Mouse (Mus musculus) right cerebral cortex, adult 2 months (tissue): ENCODE data around the gene Stk11.

Experiments used
- DNase-seq, 2 experiments: peaks; one replicate each; pipeline ENCODE4 v3.0.0; 2021 to 2022; ENCODE audit warnings: low spot score in 2 of 2

Gene Stk11

DNA sequence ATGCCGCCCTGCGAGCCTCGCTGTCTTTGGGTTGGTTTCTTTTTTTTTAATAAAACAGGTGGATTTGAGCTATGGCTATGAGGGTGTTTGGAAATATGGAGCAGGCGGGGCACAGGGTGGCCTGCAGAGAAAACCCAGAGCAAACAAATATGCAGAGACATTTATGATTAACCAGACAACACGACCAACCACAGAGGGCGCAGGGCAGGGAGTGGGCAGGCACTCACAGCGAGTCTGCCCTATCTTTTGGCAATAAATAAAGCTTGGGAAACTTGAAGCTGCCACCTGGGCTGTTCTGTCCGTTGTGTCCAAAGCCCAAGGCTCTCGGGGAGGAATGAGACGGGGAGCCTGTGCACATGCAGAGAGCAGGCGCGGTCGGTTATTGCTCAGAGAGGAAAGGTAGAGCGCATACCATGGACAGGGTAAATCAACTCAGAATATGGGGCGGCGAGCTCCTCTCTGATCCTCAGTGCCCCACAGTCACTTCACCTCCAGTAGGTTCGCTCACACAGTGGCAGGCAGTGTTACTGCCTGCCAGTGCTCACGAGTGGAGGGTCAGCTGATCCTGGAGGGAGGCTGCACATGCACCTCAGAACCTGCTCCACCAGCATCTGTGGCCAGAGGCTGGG, 14.9 kb downstream of the Stk11 start:
- no peak for DNase-seq

GRCm38 (mm10) chr10:80131316-80131951, 15.8 kb downstream of the Stk11 start:
- peak in 1 of 2 experiments; percentile 64 for DNase-seq

GRCm38 (mm10) chr10:80131952-80132350, 16.3 kb downstream of the Stk11 start:
- peak in 1 of 2 experiments; percentile 49 for DNase-seq

DNA sequence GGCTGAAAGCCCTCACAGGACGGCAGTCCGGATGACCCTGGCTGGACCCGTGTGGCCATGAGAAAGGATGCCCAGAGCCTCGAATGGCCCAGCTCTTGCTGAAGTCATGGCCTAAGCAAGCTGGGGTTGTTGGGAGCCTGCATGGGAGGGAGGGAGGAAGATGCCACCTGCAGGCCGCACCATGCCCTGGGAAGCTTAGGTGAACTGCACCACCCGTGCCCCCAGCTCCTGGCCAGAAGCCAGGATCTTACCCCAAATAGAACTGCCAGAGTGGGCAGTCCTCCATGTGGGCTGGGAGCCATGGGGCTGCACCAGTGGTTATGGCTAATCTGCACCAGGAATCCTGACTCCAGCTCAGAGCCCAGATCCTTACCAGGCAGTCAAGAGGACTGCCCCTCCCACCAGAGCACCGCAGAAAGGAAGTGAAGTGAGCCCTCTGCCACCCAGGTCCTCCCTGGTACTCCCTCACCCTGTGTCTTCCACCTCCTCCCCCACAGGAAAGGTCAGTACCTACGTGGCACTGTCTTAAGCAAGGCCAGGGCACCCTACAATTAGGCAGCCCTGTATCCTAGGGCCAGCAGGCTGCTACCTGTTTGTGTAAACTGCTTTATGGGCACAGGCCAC, 17.7 kb downstream of the Stk11 start:
- DNase-seq = peak in 1 of 2 experiments; percentile 44

DNA sequence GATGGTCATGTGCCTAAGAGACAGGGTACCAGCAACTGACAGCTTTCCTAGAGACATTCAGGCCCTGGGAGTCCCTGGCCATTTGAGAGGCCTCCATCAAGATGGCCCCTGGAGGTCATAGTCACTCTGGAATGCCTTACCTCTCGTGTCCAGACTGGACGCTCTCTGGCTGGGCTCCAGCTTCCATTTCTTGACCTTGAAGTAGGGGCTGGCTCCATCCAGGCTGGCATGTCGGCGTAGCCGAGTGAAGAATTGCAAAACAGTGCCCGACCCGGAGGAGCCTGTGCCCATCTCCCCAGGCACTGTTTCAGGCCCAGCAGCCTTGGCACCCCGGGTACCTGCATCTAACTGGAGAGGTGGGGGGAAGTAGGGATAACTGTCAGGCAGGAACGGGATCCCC, 18.8 kb downstream of the Stk11 start:
- DNase-seq = no peak

DNA sequence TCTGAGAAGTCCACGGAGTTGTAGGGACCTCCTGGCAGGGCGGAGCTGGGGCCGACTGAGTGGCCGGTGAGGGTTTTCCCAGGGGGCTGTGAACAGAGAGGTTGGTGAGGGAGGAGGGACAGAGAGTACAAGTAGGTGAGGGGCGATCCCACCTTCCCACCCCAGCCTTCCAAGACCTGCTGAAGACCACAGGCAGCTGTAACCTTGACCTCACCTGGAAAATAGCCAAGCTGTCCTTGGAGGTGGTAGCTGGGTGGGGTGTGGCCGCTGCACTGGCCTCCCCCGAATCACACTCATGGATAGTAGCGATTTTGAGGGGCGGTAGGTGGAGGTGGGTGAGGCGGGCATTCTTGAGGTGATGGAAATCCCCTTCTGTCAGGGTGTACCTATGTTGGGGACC, 19.6 kb downstream of the Stk11 start:
- DNase-seq = no peak

GRCm38 (mm10) chr10:80135641-80136040, 20.0 kb downstream of the Stk11 start:
- DNase-seq = no peak

DNA sequence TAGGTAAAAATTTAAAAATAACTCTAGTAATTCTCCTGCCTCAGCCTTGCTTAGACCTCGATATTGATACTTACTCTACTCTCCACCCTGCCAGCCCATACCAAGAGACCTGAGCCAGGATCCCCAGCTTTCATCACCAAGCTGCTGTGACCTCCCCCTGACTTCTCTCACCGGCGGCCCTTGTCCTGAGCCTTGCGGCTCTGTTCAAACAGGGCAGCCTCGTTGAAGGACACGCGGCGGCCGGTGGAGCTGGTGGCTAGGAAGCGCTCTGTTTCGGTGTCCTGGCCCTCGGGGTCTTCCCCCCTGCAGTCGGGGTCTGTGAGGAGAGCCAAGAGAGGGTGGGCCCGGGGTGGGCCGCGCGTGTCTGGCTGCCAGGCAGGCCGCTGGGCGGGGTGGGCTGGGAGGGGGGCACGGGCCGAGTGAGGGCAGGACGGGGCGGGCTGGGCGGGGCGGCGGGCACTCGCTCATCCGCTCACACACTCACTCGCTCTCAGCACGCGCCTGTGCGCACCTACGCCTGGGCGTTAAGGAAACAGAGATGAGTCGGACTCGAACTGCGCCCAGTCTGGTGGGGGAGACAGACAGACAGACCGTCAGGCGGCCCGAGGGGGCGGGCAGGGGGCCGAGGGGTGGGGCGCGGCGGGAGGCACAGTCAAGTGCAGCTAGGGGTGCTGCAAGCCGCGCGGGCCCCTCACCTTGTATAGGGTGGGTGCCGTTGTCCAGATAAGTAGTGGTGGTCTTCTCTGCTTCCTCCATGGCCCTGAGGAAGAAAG, 20.8 kb downstream of the Stk11 start:
- no peak for DNase-seq

- DNase-seq = peak in 1 of 2 experiments; percentile 62
These were observed 21.5 kb downstream of the Stk11 start for GRCm38 (mm10) chr10:80136952-80137625.

DNA sequence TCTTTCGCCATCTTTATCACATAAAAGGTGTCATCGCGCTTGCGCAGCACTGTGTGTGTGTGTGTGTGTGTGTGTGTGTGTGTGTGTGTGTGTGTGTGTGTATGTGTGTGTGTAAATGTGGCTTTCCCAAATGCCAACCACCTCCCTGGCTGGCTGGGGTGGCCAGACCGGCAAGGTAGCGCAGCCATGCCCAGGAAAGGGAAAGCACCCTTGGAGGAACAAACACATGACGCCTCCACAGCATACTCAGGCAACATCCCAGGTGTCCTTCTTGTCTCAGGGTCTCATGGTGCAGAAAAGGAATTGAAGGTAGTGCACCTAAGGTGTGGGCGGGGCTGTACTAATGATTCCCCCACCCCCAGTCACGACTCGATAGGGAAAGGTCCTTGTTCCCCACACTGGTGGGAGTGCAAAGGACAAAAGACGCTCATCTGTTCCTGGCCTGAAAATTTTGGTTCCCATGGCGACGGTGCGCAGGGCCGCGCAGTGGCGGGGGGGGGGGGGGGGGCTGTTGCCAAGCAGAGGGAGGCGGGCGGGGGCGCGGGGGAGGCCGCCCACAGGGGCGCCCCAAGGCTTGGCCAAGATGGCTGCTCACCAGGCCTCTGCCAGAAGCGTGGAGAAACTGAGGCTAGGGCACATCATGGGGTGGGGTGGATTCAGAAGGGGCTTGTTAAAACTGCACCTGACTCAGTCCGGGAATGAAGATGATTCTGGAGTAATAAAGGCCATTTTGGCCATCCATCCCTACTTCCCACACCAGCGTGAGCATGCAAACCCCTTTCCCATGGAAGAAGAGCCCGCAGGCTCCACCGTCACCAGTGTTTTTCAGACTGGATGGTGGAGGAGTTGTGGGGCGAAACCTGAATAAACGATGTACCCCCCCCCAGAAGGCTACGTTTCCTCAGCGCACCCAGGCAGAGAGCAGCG, 22.3 kb downstream of the Stk11 start:
- peak in 1 of 2 experiments; percentile 71 for DNase-seq

- DNase-seq = peak; percentile 79 to 82
These were observed 23.2 kb downstream of the Stk11 start, which contains the start of gene Atp5d for GRCm38 (mm10) chr10:80138553-80139438. TSS of gene Atp5d (plus strand) at chr10:80138632.

- no peak for DNase-seq
These were observed 23.8 kb downstream of the Stk11 start for GRCm38 (mm10) chr10:80139439-80139775.

DNA sequence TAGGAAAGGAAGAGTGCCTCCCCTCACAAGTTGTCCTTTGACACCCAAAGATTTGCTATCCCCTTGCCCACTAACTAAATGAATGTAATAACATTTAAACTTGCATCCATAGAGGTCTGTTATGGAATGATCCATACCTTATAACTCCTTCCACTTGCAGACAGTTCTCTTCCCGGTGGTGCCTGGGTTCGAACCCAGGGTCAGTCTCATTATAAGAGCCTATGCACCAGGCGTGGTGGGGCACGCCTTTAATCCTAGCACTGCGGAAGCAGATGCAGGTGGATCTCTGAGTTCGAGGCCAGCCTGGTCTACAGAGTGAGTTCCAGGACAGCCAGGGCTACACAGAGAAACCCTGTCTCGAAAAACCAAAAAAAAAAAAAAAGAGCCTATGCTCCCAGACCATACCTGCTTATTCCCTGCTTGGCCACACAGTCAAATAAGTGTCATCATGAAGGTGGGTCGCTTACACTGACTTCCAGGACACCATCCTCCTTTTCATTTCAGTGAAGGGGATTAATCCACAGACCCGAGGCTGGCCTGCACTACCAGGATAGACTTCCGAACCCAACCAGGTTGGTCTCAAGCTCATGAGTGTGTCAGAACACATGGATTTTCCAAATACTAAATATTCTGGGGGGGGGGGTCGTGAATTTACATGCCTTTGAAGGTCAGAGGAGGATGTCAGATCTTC, 24.5 kb downstream of the Stk11 start:
- no peak for DNase-seq

- no peak for DNase-seq
These were observed 25.0 kb downstream of the Stk11 start, which contains the start of gene Cbarp for GRCm38 (mm10) chr10:80140666-80141035. TSS of gene Cbarp (minus strand) at chr10:80140835.

GRCm38 (mm10) chr10:80141243-80141642, 25.6 kb downstream of the Stk11 start:
- DNase-seq = peak; percentile 97

GRCm38 (mm10) chr10:80141786-80142529, 26.4 kb downstream of the Stk11 start:
- peak; percentile 95 to 96 for DNase-seq

DNA sequence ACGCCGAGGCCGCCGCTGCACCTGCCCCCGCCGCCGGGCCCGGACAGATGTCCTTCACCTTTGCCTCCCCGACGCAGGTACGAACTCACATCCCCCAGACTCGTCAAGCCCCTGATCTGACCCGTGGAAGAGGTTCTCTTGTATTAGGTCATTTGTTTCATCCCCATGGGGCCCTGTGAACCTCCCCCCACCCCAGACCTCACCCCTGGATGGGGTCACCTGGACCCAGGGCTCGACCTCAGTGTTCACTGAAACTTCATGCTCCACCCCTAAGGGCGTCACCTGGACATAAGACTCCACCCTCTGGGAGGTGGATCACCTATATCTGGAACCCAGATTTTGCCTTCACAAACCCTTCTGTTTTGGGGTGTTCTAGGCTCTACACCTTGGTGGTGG, 26.9 kb downstream of the Stk11 start:
- DNase-seq = no peak

- DNase-seq = no peak
These were observed 28.1 kb downstream of the Stk11 start for GRCm38 (mm10) chr10:80143664-80144063.
